Mouse (Mus musculus): ENCODE results near the gene Ung. TPM values are rescaled to one million over a fixed set of nuclear protein-coding genes. Genes with fewer than 3 reads are reported as not detected.

Gene Ung
- polyA plus RNA-seq (2017; shearing (Covaris generic)), result 1.5 TPM

DNA sequence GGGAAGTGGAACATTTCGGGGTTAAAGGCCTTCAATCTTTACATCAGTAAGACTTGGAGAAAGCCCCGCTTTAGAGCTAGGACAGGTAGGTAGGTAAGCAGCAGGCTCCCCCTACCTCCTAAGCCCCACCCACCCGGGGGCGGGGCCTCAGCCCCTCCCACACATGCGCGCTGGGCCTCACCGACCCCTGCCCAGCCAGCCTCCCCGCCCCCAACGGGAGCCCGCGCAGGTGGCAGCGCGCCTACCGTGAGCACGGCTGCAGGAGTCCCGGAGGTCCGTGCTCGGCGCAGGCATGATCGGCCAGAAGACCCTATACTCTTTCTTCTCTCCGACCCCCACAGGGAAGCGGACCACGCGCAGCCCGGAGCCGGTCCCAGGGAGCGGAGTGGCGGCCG, at the start of gene Ung:
Gene Ung (plus strand): TSS at position 176 of the 395 bp plus-strand sequence.

DNA sequence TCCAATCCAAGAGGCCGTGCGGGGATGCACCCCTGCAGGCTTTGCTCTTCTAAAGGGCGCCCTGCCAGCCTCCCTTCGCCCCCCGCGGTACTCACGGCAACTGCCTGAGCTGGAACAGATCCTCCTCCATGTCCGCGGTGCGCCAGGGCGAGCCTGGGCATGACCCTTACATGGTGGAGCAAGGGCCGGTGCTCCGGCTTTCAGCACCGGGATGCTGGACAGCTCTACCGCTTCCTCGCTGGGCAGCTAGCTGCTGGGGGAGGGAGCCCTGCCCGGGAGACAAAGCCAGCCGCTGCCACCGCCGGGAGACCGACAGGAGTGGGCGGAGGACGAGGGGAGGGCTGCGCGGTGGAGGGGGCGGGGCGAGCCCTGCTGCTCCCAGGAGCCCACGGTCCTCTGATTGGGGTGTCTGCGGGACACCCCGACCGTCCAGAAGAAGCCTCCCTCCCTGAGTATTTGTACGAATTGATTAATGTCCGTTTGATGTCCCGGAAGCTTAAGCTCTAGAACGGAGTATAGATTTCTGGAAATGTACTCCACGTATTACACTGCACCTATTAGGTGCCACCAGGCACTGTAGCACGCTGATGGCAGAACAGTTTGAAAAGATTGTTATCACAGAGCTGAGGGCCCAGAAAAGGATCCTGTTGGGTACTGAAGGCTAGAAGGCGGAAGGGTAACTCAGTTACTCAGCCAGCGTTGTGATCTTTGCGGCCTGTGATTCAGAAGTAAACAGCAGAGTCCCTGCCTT, 39.0 kb upstream of the Ung start, which contains the start of gene Svop:
Gene Svop (minus strand): TSS at position 514 of the 751 bp plus-strand sequence.

GRCm38 (mm10) chr5:114127374-114128349, 2.5 kb upstream of the Ung start, which contains the start of gene Alkbh2:
Alkbh2 (minus strand) TSS chr5:114128218.

GRCm38 (mm10) chr5:114146028-114146888, 16.1 kb downstream of the Ung start, which contains the start of gene Acacb:
Acacb (plus strand) TSS chr5:114146535.

Other genes with a start within 250 kb of the Ung start
- gene Coro1c, start 221.6 kb upstream of the Ung start, polyA plus RNA-seq (2017; shearing (Covaris generic)), result 95.9 TPM
- 19.3 TPM for gene Ssh1, start 136.5 kb upstream of the Ung start, polyA plus RNA-seq (2017; shearing (Covaris generic))
- gene Dao, start 126.7 kb upstream of the Ung start, polyA plus RNA-seq (2017; shearing (Covaris generic)), result 0.71 TPM
- 1.6 TPM for gene Usp30, start 64.9 kb upstream of the Ung start, polyA plus RNA-seq (2017; shearing (Covaris generic))
- 0.20 TPM for gene Svop, start 38.8 kb upstream of the Ung start, polyA plus RNA-seq (2017; shearing (Covaris generic))
- gene Alkbh2, start 2.2 kb upstream of the Ung start, polyA plus RNA-seq (2017; shearing (Covaris generic)), result 20.8 TPM
- 0.99 TPM for gene Acacb, start 16.1 kb downstream of the Ung start, polyA plus RNA-seq (2017; shearing (Covaris generic))
- not detected for gene Foxn4, start 143.4 kb downstream of the Ung start, polyA plus RNA-seq (2017; shearing (Covaris generic))
- gene Myo1h, start 158.8 kb downstream of the Ung start, polyA plus RNA-seq (2017; shearing (Covaris generic)), result 7.1 TPM